Mouse (Mus musculus): ENCODE data around the gene Clip2. TPM values are rescaled to one million over a fixed set of nuclear protein-coding genes. Genes with fewer than 3 reads are reported as not detected.

Gene Clip2
- total RNA-seq (2014; fragmentation: Nextera tagmentation) (0.53 TPM in 1 of 2 replicates, not detected in the other), total RNA-seq (2017) (0.12 and 0.38 TPM in 2 replicates), polyA plus RNA-seq (2012) (0.28 and 0.33 TPM in 2 replicates)

- Histone ChIP-seq H3K4me3 (ENCODE audit: low read depth, low read length) (peak within 1 kb of the TSS; percentile 67), H3K4me1 (ENCODE audit: insufficient read depth, low read depth, low read length) (peaks cover 13% of the 10 kb centered on the region), H3K36me3 (replicated peaks) (no peaks in the 10 kb centered on the region), H3K27me3 (ENCODE audit: insufficient read depth, low read length) (peaks cover 30% of the 10 kb centered on the region), H3K9me3 (replicated peaks) (no peaks in the 10 kb centered on the region)
- ATAC-seq (ENCODE audit: extremely low read depth, insufficient number of reproducible peaks, low FRiP score, poor library complexity, severe bottlenecking) (peak; percentile 70), DNase-seq (ENCODE audit: low spot score) (peak; percentile 64)
- TF ChIP-seq GATA2 (IDR thresholded peaks at IDR 0.05; ENCODE audit: borderline replicate concordance, low read depth, low read length) (no peak), CTCF (IDR thresholded peaks at IDR 0.05; ENCODE audit: low read depth, low read length) (no peak), TAL1 (conservative IDR thresholded peaks at IDR 0.05; ENCODE audit: low read depth, low read length) (no peak), POLR2AphosphoS5 (IDR thresholded peaks at IDR 0.05; ENCODE audit: insufficient replicate concordance, low read depth, low read length) (no peak), GATA1 (IDR thresholded peaks at IDR 0.05; ENCODE audit: borderline replicate concordance, low read length) (no peak)
Observed at GRCm38 (mm10) chr5:134552110-134552972, at the start of gene Clip2. Clip2 (minus strand) TSS chr5:134552434.

DNA sequence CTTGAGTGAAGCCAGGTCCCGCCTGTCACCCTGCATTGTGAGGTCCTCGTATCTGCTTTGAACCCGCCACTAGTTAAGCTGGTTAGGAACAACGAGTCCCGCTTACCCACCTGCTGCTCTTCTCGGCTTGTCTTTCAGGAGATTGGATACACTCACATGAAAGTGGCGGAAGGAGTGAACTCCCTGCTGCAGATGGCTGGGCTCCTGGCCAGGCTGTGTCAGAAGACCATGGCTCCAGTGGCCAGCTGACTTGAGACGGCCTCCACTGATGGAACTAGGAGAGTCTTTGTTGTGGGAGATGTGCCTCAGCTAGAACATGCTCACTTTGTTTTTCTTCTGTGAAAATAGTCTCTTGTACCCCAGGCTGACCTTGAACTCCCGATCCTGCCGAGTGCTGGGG lies 45.5 kb upstream of the Clip2 start:
- Histone ChIP-seq H3K27me3 (ENCODE audit: insufficient read depth, low read length) (0 out of 2 replicates have a peak, but pooled peaks cover 3% of the 10 kb centered on the region), H3K9me3 (replicated peaks) (no peaks in the 10 kb centered on the region), H3K36me3 (replicated peaks) (peaks cover 74% of the 10 kb centered on the region), H3K4me3 (ENCODE audit: low read depth, low read length) (no peak overlapping the region), H3K4me1 (ENCODE audit: insufficient read depth, low read depth, low read length) (peaks cover 23% of the 10 kb centered on the region)
- DNase-seq (ENCODE audit: low spot score) = no peak
- ATAC-seq (ENCODE audit: extremely low read depth, insufficient number of reproducible peaks, low FRiP score, poor library complexity, severe bottlenecking) = no peak
- TF ChIP-seq POLR2AphosphoS5 (IDR thresholded peaks at IDR 0.05; ENCODE audit: insufficient replicate concordance, low read depth, low read length) = no peak
- no peak for TF ChIP-seq CTCF (IDR thresholded peaks at IDR 0.05; ENCODE audit: low read depth, low read length)

- no peaks in the 10 kb centered on the region for H3K9me3 ChIP-seq (replicated peaks)
- H3K36me3 ChIP-seq (replicated peaks) = peaks cover 96% of the 10 kb centered on the region
- H3K4me1 ChIP-seq (ENCODE audit: insufficient read depth, low read depth, low read length) = peaks cover 48% of the 10 kb centered on the region
- DNase-seq (ENCODE audit: low spot score) (no peak), ATAC-seq (ENCODE audit: extremely low read depth, insufficient number of reproducible peaks, low FRiP score, poor library complexity, severe bottlenecking) (no peak; the same call in 1 of the 2 replicates)
- no peaks in the 10 kb centered on the region for H3K27me3 ChIP-seq (ENCODE audit: insufficient read depth, low read length)
- no peak overlapping the region for H3K4me3 ChIP-seq (ENCODE audit: low read depth, low read length)
- TF ChIP-seq GATA2 (IDR thresholded peaks at IDR 0.05; ENCODE audit: borderline replicate concordance, low read depth, low read length) = no peak
Observed at GRCm38 (mm10) chr5:134593093-134593492, 40.9 kb upstream of the Clip2 start.

DNA sequence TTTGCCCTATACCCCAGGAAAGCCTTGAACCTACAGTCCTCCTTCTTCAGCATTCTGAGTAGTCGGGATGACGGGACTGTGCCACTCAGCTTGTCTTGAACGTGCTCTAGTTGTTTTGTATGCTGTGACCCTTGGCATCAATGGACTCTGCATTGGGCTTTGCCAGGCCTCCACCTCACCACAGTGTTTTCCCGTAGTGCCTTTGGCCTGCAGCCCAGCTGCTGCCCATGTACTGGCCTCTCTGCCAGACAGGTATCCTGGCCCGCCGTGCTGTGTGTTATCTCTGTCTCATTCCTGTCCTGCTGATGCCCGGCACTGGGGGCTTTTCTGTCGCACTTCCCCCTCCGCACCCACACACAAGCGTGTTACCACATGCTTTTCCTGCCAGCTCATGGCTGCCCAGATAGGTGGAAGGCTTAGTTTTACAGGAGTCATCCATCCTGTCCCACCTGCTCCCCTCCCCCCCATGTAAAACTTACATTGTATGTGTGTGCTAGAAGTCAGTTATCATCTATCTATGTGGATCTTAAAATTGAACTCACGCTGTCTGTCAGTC lies 39.9 kb upstream of the Clip2 start:
- ATAC-seq (ENCODE audit: extremely low read depth, insufficient number of reproducible peaks, low FRiP score, poor library complexity, severe bottlenecking) = no peak
- H3K36me3 ChIP-seq (replicated peaks) = peaks cover 91% of the 10 kb centered on the region

DNA sequence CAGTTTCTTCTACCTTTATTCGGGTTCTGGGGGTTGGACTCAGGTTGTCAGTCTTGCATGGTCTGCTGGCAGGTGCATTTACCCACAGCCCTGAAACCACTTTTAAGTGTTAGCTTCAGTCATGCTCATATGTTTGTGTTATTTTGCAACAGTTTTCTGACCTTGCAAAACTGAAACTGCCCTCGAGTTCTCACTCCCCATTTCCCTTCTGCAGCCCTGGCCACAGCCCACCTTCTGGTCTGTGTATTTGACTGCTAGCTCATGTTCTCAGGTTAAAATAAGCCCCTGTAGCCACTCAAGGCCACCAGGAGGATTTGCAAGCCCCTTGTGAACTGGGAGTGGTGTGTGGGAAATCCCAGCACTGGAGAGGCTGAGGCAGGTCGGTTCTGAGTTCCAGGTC lies 37.7 kb upstream of the Clip2 start:
- no peak for DNase-seq (ENCODE audit: low spot score)
- H3K4me1 ChIP-seq (ENCODE audit: insufficient read depth, low read depth, low read length) = peaks cover 62% of the 10 kb centered on the region
- no peak for TF ChIP-seq GATA2 (IDR thresholded peaks at IDR 0.05; ENCODE audit: borderline replicate concordance, low read depth, low read length)
- TF ChIP-seq POLR2AphosphoS5 (IDR thresholded peaks at IDR 0.05; ENCODE audit: insufficient replicate concordance, low read depth, low read length) = no peak
- TF ChIP-seq TAL1 (conservative IDR thresholded peaks at IDR 0.05; ENCODE audit: low read depth, low read length) = no peak
- TF ChIP-seq CTCF (IDR thresholded peaks at IDR 0.05; ENCODE audit: low read depth, low read length) = no peak
- TF ChIP-seq GATA1 (IDR thresholded peaks at IDR 0.05; ENCODE audit: borderline replicate concordance, low read length) = no peak
- no peaks in the 10 kb centered on the region for H3K9me3 ChIP-seq (replicated peaks)
- H3K27me3 ChIP-seq (ENCODE audit: insufficient read depth, low read length) = no peaks in the 10 kb centered on the region
- H3K36me3 ChIP-seq (replicated peaks) = peaks cover 91% of the 10 kb centered on the region
- ATAC-seq (ENCODE audit: extremely low read depth, insufficient number of reproducible peaks, low FRiP score, poor library complexity, severe bottlenecking) = no peak
- H3K4me3 ChIP-seq (ENCODE audit: low read depth, low read length) = no peak overlapping the region

More for the DNA sequence above, 39.9 kb upstream of the Clip2 start:
- TF ChIP-seq POLR2AphosphoS5 (IDR thresholded peaks at IDR 0.05; ENCODE audit: insufficient replicate concordance, low read depth, low read length) = no peak
- no peak for TF ChIP-seq CTCF (IDR thresholded peaks at IDR 0.05; ENCODE audit: low read depth, low read length)
- no peak for TF ChIP-seq GATA1 (IDR thresholded peaks at IDR 0.05; ENCODE audit: borderline replicate concordance, low read length)
- no peak for TF ChIP-seq TAL1 (conservative IDR thresholded peaks at IDR 0.05; ENCODE audit: low read depth, low read length)
- TF ChIP-seq GATA2 (IDR thresholded peaks at IDR 0.05; ENCODE audit: borderline replicate concordance, low read depth, low read length) = no peak
- DNase-seq (ENCODE audit: low spot score) = no peak
- Histone ChIP-seq H3K4me3 (ENCODE audit: low read depth, low read length) (no peak overlapping the region; the same call in 1 of the 2 replicates), H3K9me3 (replicated peaks) (no peaks in the 10 kb centered on the region), H3K27me3 (ENCODE audit: insufficient read depth, low read length) (no peaks in the 10 kb centered on the region), H3K4me1 (ENCODE audit: insufficient read depth, low read depth, low read length) (peaks cover 48% of the 10 kb centered on the region)

DNA sequence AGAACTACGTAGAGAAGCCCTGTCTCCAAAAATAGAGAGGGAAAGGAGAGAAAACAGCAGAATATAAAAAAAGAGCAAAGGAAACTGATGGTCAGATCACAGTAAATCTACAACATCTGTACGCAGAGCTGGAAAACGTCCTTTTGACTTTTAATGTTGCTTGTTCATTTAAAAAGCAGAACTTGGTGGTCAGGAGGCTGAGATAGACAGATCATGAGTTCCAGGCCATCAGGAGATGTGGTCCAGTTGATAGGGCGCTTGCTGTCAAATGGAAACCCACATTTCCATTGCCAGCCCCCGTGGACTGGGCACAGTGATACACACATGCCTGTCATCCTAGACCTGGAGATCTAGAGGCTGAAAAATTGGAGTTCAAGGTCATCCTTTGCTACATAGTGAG lies 32.6 kb upstream of the Clip2 start:
- Histone ChIP-seq H3K4me1 (ENCODE audit: insufficient read depth, low read depth, low read length) (peaks cover 54% of the 10 kb centered on the region), H3K4me3 (ENCODE audit: low read depth, low read length) (peak overlapping the region; percentile 89; the same call in 1 of the 2 replicates), H3K9me3 (replicated peaks) (no peaks in the 10 kb centered on the region), H3K36me3 (replicated peaks) (peaks cover 41% of the 10 kb centered on the region), H3K27me3 (ENCODE audit: insufficient read depth, low read length) (no peaks in the 10 kb centered on the region)
- ATAC-seq (ENCODE audit: extremely low read depth, insufficient number of reproducible peaks, low FRiP score, poor library complexity, severe bottlenecking) (peak; percentile 64), DNase-seq (ENCODE audit: low spot score) (peak; percentile 75)
- TF ChIP-seq GATA1 (IDR thresholded peaks at IDR 0.05; ENCODE audit: borderline replicate concordance, low read length) (no peak), GATA2 (IDR thresholded peaks at IDR 0.05; ENCODE audit: borderline replicate concordance, low read depth, low read length) (no peak), CTCF (IDR thresholded peaks at IDR 0.05; ENCODE audit: low read depth, low read length) (no peak), TAL1 (conservative IDR thresholded peaks at IDR 0.05; ENCODE audit: low read depth, low read length) (peak; percentile 46)

All from G1E (cell line).